Mouse (Mus musculus) right cerebral cortex, adult 18-20 months (tissue): ENCODE measurements at regions not wholly inside any gene's neighbourhood (a gene's known extent, or its start where the extent isn't known, plus 50 kb on each side); places are given as distances from the start of the nearest gene placed in this dataset.

ENCODE experiments used
- DNase-seq: peaks from one replicate; pipeline ENCODE4 v3.0.0; 2022; ENCODE audit warnings: mixed read lengths

DNA sequence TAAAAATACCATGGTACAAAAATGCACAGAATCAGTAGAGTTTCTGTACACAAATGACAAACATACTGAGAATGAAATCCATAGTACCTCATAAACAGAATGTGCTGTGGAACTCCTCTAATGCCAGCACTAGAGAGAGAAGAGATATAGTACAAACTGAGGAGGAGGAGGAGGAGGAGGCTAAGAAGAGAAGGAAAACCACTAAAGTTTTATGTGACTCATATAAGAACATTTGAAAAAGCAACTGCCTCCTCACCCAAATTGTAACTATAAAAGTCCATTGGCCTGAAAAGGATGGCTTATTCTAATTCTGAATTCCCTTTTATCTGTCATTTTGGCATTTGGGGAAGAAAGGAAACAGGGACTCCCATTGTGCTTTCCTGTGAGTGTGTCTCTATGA lies 567.7 kb downstream of the Actrt1 start:
- DNase-seq: peak; percentile 3
